Mouse (Mus musculus) CD4-positive, CD25-positive, alpha-beta regulatory T cell, adult 4 months (primary cell): Measurements from ENCODE around the gene Bricd5. TPM values are rescaled to one million over a fixed set of nuclear protein-coding genes. Genes with fewer than 3 reads are reported as not detected.

Experiments used
- ATAC-seq: one replicate; pipeline ENCODE4 v1.8.0; 2017
- polyA plus RNA-seq, 2 experiments: library from polyadenylated mRNA; unstranded; fragments of 100-300 nt; shearing (Covaris generic); gene quantifications; one replicate each; pipeline ENCODE4 v1.2.1; 2017

Bricd5 gene
- polyA plus RNA-seq, 2 experiments from 2014 or later: not detected

DNA sequence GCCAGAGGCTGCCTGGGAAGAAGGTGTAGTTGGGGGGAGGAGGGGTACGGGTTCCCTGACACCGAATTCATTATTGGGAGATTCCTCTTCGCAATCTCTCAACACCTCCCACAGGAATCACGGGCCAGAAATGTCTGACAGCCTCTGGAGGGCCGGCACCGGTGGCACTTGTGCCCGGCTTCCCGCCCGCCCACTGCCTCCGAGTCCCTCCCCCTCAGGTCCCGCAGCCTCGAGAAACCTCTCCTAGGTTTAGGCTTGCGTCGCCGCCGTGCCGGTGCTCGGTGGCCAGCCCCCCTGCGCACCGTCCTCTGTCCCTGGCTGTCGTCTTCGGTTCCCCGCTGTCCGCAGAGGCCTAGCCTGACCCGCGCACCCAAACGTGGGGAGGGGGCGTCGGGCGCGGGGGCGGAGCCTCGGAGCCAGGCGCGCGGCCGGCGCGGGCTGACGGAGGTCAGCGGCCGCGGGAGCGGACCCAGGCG is 14.5 kb downstream of the Bricd5 start, which contains the start of gene Caskin1:
Caskin1 (plus strand) TSS at position 416 of the 476 bp plus-strand sequence.
- no peak for ATAC-seq

DNA sequence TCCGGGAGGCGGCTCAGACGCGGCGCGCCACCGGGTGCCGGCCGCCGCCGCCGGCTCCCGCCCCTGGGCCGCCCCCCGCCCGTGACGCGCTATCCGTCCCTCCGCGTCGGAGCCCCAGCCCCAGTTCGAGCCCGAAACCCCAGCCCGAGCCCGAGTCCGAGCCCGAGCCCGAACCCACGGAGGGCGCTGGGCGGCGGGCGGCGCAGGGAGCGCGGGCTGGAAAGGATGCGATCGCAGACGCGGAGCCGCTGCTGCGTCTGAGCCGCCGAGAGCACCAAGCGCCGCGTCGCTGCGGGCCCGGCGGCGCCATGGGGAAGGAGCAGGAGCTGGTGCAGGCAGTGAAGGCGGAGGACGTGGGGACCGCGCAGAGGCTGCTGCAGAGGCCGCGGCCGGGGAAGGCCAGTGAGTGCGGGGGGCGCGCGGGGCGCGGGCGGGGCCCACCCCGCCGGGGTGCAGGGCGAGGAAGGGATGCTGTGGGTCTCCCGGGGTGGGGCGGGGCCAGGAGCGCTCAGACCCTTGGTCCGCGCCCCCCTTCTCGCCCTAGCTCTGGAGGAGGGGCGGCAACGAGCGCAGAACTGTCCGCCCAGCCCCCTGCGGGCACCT is 15.1 kb downstream of the Bricd5 start:
- ATAC-seq: peak; percentile 43

- ATAC-seq: no peak
Observed at GRCm38 (mm10) chr17:24489265-24490030, 15.8 kb downstream of the Bricd5 start.

GRCm38 (mm10) chr17:24490399-24490798 is 16.7 kb downstream of the Bricd5 start:
- no peak for ATAC-seq

DNA sequence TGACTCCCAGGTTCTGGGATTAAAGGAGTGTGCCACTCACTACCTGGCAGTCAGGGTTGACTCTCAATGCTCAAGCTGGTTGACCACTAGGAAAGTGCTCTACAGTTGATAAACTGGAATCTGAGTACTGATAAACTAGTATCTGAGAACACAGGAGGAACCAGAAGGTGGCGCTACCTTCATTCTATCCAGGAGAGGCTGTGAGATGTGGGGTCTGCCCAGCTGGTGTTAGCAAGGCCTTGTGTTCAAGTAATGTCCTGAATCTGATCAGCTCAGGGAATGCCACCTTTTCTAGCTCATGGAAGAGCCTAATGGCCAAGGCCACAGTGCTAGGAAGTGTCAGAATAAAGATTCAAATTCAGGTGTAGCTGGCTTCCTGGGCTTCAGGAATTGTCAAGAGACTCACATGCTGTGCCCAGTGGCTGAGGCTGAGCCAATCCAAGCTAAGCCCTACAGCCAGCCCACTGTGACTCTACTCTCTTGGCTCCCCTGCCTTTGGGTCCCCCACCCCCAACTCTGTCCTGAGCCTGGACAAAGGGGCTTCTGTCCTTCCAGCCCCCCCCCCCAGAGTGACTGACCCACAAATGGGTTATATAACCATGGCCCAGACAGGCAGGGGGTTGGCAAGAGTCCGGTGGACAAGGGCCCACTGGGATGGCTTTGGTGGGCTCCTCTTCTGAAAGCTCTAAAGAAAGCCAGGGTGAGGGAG is 21.1 kb downstream of the Bricd5 start:
- no peak for ATAC-seq

- ATAC-seq: no peak
Observed at GRCm38 (mm10) chr17:24495443-24495842, 21.8 kb downstream of the Bricd5 start.

DNA sequence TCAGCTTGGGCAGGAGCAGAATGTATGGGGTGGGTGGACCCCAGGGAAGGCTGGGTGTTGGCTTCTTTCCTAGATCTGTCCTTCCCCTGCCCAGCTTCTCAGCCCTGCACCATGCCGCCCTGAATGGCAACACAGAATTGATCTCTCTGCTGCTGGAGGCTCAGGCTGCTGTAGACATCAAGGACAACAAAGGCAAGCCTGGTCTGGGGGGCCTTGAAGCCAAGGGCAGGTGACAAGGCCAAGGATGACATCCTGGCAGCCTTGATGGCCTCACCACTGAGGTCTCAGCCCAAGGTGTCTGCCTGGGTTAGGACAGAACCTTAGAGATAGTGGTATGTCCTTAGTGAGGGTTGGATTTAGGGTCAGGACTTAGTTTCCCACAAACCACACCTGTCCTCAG is 22.3 kb downstream of the Bricd5 start:
- ATAC-seq: no peak

DNA sequence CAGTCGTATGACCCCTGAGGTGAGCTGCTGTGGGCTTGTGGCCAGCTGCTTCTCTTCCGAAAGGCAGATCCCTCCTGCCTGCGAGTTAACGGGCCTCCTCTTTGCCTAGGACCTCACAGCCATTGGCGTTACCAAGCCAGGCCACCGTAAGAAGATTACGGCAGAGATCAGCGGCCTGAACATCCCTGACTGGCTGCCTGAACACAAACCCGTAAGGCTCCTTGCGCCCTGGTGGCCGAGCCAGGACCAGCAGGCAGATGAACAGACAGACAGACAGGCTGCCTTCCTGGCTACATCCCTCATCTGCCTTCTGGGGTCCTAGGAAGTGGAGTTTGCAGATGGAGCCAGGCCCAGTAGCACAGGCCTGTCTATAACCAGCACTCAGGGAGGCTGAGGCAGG is 28.5 kb downstream of the Bricd5 start:
- no peak for ATAC-seq

DNA sequence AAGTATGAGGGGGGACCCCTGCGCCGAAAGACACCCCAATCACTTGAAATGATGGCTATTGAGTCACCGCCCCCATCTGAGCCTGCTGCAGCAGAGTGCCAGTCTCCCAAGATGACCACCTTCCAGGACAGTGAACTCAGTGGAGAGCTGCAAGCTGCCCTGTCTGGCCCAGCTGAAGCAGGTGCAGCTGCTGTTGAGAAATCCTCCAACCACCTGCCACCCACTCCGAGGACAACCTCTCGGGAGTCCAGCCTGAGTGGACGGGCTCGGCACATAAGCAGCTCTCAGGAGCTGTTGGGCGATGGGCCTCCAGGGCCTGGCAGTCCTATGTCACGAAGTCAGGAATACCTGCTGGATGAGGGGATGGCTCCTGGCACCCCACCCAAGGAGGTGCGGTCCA is 30.4 kb downstream of the Bricd5 start:
- ATAC-seq: no peak

DNA sequence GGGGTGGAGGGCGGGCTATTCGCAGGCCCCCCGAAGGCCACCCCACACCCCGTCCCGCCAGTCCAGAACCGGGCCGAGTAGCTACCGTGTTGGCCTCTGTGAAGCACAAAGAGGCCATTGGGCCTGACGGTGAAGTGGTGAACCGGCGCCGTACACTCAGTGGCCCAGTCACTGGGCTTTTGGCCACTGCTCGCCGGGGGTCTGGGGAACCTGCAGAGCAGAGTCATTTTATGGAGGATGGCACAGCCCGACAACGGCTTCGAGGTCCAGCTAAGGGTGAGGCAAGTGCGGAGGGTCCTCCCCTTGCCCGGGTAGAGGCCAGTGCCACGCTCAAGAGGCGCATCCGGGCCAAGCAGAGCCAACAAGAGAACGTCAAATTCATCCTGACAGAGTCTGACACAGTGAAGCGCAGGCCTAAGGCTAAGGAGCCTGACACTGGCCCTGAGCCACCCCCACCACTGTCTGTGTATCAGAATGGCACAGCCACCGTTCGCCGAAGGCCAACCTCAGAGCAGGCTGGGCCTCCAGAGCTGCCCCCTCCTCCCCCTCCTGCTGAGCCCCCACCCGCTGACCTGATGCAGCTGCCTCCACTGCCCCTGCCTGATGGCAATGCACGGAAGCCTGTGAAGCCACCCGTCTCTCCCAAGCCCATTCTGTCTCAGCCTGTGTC is 31.7 kb downstream of the Bricd5 start:
- ATAC-seq: no peak

DNA sequence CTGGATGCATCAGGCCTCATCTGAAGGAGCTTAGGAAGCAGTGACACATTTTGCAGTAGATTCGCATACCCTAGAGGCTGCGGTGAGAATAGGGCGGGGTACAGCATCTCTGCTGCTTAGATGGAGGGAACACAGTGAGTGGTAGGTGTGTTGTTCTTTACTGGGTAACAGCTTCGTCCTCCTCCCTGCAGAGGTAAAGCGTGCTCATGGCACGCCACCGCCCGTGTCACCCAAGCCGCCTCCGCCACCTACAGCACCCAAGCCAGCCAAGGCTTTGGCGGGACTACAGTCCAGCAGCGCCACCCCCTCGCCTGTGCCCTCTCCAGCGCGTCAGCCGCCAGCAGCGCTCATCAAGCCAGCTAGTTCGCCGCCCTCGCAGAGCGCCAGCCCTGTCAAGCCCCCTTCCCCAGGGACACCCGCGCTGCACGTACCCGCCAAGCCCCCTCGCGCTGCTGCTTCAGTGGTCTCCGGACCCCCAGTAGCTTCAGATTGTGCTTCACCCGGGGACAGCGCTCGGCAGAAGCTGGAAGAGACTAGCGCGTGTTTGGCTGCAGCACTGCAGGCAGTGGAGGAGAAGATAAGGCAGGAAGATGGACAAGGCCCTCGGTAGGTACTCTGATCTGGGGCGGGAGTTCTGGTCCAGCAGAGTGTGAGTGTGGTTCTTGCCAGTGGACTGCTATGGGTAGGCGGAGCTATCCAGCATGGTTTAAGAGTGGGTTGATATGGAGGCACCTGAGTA is 32.8 kb downstream of the Bricd5 start:
- ATAC-seq: no peak

DNA sequence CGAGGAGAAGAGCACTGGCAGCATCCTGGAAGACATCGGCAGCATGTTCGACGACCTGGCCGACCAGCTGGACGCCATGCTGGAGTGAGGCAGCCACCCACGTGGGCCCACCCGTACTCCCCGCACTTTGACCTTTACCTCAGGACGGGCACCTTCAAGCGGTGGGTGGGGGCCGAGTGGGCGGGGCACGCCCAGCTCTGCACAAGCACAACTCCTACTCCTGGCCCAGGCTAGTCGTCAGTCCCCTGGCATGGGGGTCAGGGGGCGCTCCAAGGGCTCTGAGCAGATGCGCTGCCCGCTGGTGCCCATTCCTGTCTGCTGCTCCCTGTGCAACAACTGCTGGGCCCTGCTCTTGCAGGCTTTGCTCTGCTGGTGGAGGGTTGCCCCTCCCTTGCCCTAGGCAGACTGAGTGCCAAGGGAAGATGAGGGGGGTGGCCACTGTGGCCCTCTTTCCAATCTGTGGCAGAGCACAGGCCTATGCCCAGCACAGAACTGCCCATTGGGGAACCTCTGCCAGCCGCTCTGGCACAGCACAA is 33.5 kb downstream of the Bricd5 start:
- ATAC-seq: no peak

DNA sequence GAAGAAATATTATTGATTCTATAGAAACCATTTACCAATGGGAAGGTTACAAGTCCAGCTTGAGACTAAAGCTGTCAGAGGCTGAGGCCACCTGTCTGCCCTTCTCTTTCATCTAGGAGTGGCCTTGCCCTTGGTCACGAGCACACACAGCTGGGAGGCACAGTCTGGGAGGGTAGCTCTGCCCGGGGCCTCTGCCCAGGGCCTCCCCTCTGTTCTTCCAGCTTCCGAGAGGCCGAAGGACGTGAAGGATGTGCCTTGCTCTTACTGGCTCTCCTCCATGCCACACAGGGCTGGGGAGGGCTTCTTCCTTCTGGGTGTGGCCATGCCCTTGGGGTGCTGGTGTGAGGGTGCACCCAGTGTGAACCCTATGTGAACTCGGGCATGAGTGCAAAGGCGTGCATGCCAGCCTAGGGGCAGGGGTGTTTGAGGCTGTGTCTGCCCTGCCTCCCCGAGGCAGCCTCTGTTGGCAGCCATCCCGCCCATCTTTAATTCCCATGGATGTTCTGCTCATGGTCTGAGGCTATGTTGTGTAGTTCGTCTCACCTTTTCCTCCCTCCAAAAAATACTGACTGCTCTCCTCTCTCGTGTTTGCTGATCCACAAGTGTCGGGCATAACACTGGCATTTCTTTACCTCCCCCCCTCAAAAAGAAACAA is 34.2 kb downstream of the Bricd5 start:
- ATAC-seq: no peak

- no peak for ATAC-seq
Observed at GRCm38 (mm10) chr17:24513609-24514008, 39.9 kb downstream of the Bricd5 start.

DNA sequence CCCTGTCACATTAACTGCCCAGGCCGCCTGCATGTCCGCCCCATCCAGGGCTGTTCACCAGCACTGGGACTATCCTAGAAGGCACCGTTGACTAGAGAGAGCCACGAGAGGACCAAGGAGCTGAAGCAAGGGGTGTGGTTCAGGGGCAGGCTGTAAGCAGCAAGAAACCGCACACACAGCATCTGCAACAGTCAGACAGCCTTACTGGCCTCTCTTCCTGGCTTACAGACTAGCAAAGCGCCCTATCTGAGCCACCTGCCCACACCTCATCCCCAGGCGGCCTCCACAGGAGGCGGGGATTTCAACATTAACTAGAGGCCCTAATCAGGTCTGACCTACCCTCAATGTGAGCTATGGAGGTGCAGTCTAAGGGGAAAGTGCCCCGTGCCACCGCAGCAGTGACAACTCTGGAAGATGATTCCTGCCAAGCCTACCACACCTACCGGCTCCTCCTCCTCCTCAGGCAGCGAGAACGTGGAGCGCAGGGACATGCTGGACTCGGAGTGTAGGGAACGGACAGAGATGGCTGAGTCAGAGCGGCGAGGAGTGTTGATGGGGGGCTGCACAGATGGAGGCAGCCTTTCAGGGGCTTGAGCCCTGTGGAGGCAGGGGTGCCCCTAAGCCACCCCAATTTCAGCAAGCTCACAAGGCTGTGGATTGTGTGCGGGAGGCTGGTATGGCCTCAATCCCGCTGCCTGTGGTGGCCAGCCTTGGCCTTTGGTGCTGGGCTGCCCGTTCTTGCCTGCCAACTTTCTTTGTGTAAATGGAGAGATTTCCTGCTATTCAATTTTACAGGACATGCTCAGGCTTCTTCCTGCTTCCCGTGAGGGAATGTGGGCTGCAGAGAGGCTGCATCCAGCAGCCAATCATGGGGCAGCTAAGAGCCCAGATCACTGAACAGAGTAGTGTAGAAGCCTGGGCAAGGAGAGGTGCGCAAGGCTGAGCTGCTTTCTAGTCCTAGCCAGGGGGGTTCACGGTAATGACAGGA is 40.9 kb downstream of the Bricd5 start:
- ATAC-seq: no peak

DNA sequence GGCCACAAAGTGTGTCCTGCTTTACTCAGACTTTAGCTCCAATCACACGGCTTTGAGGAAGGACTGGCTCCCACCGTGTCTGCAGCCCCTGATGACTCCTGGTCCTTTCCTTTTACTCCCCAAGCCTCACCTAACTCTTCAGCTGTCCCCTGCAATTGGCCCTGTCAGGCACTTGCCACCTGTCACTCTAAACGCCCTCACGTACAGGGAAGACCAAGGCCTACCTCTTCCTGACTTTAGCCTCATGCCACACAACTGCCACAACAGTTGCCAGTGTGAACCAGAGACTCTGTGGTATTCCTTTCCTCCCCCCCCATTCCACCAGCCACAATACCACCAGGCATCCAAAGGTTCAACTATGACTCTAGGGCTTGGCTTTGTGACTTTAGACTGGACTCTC is 46.8 kb downstream of the Bricd5 start:
- ATAC-seq: no peak

DNA sequence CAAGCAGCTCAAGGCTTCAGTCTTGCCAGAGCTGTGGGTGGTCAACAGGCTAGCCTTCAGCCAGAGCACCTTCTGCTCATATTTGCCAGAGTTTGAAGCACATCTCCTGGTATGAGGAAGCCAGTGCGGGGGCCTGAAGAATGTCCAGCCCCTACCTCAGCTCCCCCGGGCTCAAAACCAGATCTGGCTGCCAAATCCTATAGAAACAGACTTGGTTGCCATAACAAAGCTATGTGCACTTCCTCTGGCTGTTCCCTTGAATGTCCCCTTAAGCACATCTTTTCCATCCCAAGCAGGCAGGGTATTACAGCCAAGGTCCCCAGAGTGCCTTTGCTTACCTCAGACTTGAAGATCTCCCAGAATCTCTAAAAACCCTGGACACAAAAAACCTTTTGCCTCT is 51.0 kb downstream of the Bricd5 start:
- ATAC-seq: no peak
